Mouse (Mus musculus) testis, postnatal 10 days (tissue): Measurements from ENCODE around the gene Krt83.

Experiments
- DNase-seq: peaks from one replicate; pipeline ENCODE4 v3.0.0; 2021; ENCODE audit warnings: low spot score

Gene Krt83

GRCm38 (mm10) chr15:101472952-101473528 is 18.3 kb downstream of the Krt83 start, which contains the start of gene Krt86:
Gene Krt86 (plus strand): TSS chr15:101473478.
- DNase-seq, result peak; percentile 68

DNA sequence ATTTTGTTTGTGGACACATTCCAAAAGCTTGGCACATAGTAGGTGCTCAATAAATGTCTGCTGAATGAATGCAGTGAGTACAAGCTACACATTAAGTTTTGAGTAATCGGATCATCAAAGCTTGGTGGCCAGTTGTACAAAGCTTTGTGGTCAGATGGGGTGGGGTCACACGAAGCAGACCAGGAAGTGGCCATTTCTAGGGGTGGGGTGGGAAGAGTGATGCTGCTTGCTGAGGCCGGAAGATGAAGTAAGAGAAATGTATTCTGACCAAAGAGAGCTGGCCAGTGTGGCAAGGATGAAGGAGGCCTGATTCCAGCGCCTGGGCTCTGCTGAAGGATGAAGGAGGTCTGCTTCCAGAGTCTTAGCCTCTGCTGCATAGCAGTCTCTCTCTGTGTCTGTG is 22.2 kb downstream of the Krt83 start:
- no peak for DNase-seq

DNA sequence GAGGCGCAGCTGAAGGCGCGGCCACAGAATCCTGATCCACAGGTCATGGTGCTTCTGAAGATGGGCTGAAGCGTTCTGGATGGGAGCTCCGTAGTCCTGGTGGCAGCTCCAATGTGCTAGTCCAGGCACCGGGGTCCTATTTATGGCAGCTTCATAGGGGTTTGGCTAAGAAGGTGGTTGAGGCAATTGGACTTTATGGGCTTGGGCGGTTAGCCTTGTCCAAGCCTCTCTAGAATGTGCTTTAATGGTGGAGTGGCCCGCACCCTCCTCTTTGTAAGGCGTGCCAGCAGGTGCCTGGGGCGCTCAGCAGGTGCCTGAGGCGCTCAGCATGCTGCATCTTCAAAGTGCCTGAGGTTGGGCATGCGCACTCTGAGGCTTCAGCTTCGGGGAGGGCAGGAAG is 27.7 kb downstream of the Krt83 start, which contains the start of gene Krt81:
Krt81 (minus strand) TSS at position 101 of the 400 bp plus-strand sequence.
- DNase-seq, result no peak

DNA sequence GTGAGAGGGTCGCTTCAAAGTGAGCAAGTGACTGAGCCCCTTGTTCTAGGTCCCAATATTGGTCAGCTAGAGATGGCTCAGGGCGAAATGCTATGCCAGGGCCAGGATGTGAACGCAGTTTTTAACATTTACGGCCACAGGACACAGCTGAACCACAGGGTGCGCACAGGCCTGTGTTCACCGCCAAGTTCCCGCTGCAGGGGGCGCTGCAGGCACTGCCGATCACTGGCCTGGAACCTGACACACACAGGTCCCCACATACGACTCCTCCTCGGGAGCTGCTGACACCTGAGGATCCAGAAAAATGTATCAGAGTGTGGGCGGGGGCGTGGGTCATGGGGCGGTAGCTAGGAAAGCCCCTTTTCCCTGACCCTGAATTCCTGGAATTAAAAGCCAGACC is 32.0 kb downstream of the Krt83 start:
- DNase-seq, result peak; percentile 53

- DNase-seq, result no peak
Measured at GRCm38 (mm10) chr15:101458361-101458930, 32.9 kb downstream of the Krt83 start.

GRCm38 (mm10) chr15:101455891-101456290 is 35.4 kb downstream of the Krt83 start:
- DNase-seq, result no peak

GRCm38 (mm10) chr15:101455292-101455691 is 36.0 kb downstream of the Krt83 start:
- DNase-seq, result no peak

DNA sequence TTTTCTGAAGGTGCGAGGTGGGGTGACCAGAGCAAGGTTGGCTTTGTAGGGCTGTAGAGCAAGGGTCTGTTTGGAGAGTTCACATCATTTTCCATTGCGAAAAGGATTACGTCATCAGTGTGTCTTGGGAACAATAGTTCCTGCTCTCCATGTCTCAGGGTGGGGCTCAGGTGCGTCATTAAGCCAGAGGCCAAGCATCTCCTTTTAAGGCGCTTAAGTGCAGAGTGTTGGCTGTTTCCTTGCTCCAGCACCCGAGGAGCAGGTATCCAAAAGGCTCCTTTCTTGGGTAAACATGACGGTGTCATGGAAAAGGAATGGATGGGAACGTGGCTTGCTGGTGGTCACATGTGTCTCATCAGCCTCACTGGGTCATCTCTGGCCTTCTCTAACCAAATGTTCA is 36.5 kb downstream of the Krt83 start:
- DNase-seq, result no peak

DNA sequence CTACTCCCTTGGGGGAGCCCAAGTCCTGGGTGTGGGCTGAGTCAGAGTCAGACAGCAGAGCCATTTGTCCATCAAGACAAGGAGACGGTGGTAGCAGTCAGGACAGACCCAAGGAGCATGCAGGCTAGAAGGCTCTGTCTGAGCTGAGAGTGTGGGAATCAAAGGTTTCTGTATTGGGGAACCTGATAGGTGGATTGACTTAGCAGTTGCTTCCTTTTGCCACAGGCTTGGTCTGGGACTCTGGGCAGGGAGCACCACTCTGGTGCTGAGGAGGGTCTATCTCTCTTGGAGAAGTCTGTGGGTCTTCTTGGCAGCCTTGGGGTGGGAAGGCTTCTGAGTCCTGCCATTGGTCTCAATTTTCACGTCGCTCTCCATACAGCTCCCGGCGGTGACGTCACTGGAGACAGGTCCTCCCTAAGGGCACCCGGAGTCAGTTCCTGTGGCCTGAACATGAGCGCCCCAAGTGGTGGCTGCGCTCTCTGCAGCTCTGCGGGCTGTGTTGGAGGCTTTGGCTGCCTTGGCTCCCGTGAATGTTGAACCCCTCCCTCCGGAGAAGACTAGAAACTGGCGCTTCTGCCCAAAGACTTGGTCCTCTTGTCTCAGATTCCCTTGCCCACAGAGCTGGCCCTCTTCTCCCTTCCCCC is 38.1 kb downstream of the Krt83 start:
- peak; percentile 90 for DNase-seq

- DNase-seq, result no peak
Measured at GRCm38 (mm10) chr15:101447444-101447843, 43.9 kb downstream of the Krt83 start, which contains the start of gene Krt88. Gene Krt88 (plus strand): TSS chr15:101447744.

DNA sequence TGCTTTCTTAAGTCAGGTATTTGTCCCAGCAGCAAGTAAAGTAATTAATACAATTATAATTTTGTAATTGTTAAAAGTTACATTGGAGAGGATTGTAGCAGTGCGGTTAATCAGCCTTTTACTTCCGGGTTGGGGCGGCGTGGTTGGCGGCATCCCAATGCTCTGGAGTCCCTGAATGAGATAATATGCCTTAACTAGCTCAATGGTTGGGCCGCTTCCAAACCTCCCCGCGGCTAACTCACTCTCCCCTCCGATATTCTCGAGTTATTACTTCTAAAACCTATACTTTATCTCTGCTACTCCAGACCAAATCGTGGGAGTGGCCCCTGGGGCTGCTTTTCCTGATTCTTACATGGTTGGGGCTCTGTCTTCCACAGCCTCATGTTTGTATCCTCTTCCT is 44.7 kb downstream of the Krt83 start:
- DNase-seq, result peak; percentile 80

DNA sequence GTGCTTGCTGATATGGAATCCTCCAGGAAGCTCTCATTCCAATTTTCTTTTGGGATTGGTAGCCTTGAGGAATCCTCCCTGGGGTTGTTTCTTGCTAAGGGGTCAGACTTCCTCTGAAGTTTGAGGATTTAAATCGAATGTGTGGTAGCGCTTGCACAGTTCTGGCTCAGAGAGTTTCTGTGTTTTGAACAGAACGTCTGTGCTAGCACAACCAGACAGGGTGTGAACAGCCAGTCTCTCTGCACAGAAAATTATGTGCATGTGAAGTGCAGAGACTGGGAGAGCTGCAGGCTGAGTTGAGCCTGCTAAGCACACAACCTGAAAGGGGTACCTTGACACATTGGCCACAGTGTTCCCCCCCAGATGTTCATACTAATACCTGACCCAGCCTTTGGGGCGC is 50.5 kb downstream of the Krt83 start:
- DNase-seq, result no peak

- no peak for DNase-seq
Measured at GRCm38 (mm10) chr15:101438555-101438954, 52.8 kb downstream of the Krt83 start, which contains the start of gene Krt87. Gene Krt87 (minus strand): TSS chr15:101438804.

- no peak for DNase-seq
Measured at GRCm38 (mm10) chr15:101436611-101437010, 54.7 kb downstream of the Krt83 start.
